Mouse (Mus musculus): ENCODE results near the gene Zfp91.

DNA sequence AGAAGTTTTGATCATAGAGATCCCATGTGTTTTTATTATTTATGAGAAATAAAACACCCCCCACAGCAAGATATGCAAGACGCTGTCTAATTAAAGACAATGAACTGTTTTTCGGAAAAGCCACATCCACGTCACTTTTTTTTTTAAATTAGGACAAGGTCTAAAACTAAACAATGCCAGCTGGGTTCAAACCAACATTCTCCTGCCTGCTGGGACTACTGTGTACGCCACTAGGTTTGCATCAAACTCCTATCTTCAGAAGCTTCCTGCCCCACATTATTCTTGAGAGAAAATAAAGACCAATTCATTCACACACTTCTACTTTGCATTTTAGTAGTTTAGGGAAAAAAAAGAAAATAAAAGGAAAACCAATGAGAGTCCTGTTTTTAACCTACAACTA, 8.2 kb downstream of the Zfp91 start:
- TF ChIP-seq CTCF (IDR thresholded peaks at IDR 0.05; ENCODE audit: low read depth) (no peak), EP300 (IDR thresholded peaks at IDR 0.05; ENCODE audit: low read depth) (no peak)

Data from heart, postnatal 0 days (tissue).